Mouse (Mus musculus) brain, adult 2 months (tissue): ENCODE results near the gene Fbf1.
"Not testable (repeated sequence)": the region's sequence is repeated elsewhere in the genome, so short reads cannot be mapped to it uniquely, and the experiment has no call there.

Source experiments
- DNase-seq: peaks from one replicate; pipeline ENCODE4 v3.0.0; 2011; ENCODE audit warnings: low read depth, low spot score

Fbf1 gene

GRCm38 (mm10) chr11:116108464-116109137, 59.4 kb downstream of the Fbf1 start:
- DNase-seq: no peak

- DNase-seq: no peak
Measured at GRCm38 (mm10) chr11:116107777-116108285, 60.1 kb downstream of the Fbf1 start.

GRCm38 (mm10) chr11:116106963-116107776, 60.8 kb downstream of the Fbf1 start:
- no peak for DNase-seq

GRCm38 (mm10) chr11:116106154-116106962, 61.6 kb downstream of the Fbf1 start:
- no peak for DNase-seq

GRCm38 (mm10) chr11:116105065-116105464, 62.9 kb downstream of the Fbf1 start:
- no peak for DNase-seq

- peak; percentile 67 for DNase-seq
Measured at GRCm38 (mm10) chr11:116104006-116104646, 63.8 kb downstream of the Fbf1 start.

GRCm38 (mm10) chr11:116103572-116103971, 64.4 kb downstream of the Fbf1 start:
- no peak for DNase-seq

GRCm38 (mm10) chr11:116102472-116102871, 65.5 kb downstream of the Fbf1 start:
- no peak for DNase-seq

- DNase-seq: no peak
Measured at GRCm38 (mm10) chr11:116101931-116102381, 66.0 kb downstream of the Fbf1 start.

- no peak for DNase-seq
Measured at GRCm38 (mm10) chr11:116100839-116101238, 67.1 kb downstream of the Fbf1 start.

- no peak for DNase-seq
Measured at GRCm38 (mm10) chr11:116100385-116100784, 67.6 kb downstream of the Fbf1 start.

- no peak for DNase-seq
Measured at GRCm38 (mm10) chr11:116099462-116099861, 68.5 kb downstream of the Fbf1 start.

- DNase-seq: no peak
Measured at GRCm38 (mm10) chr11:116098711-116099460, 69.1 kb downstream of the Fbf1 start.

GRCm38 (mm10) chr11:116096213-116097108, 71.5 kb downstream of the Fbf1 start:
- no peak for DNase-seq

- DNase-seq: no peak
Measured at GRCm38 (mm10) chr11:116095573-116095972, 72.4 kb downstream of the Fbf1 start.

GRCm38 (mm10) chr11:116093771-116094565, 74.0 kb downstream of the Fbf1 start:
- no peak for DNase-seq

- not testable (repeated sequence) for DNase-seq
Measured at GRCm38 (mm10) chr11:116092959-116093358, 75.0 kb downstream of the Fbf1 start.
